Mouse (Mus musculus) thymus, postnatal 25 days (tissue): ENCODE results near the gene Gm11639.

Source experiments
- DNase-seq: peaks from one replicate; pipeline ENCODE4 v3.0.0; 2022

Gene Gm11639

DNA sequence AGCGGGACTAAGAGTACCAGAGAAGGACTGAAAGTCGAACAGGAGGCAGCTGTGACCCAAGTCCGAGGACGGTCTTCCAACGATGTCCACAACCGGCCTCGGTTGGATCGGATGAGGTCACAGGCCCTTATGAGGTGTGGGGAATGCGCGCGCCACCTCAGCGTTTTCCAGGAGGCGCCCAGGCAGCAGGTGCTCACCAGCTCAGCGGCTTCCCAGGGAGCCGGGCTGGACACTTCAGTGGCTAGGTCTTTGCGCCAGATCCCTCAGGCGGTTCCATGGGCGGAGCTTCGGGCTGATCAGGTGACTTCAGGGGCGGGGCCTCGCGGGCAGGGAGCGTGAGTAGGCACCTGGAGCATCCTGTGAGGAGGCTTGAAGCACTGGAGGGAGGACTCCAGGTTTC is at the start of gene Gm11639:
Gene Gm11639 (plus strand): TSS at position 160 of the 400 bp plus-strand sequence.
- no peak for DNase-seq

- no peak for DNase-seq
These were observed 48.5 kb upstream of the Gm11639 start for GRCm38 (mm10) chr11:104637010-104637409.

DNA sequence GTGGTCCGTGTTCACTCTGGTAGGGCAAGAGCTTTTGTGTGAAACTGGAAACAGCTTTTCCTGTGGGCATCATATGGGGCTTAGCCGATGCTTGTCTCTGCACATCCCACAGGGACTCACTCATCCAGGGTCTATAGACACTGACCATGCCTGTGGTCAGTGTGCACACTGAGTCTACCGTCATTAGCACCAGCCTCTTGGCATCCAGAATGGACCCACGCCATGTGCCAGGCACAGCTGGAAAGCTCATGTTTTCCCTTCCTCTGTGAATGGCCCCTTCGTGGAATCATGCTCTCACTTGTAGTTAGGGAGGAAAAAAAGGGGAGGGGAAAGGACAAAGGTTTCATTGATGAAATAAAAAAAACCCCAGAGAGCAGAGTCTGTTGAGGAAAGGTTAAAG is 47.5 kb upstream of the Gm11639 start:
- DNase-seq: no peak

- DNase-seq: no peak
These were observed 46.6 kb upstream of the Gm11639 start for GRCm38 (mm10) chr11:104638906-104639305.

DNA sequence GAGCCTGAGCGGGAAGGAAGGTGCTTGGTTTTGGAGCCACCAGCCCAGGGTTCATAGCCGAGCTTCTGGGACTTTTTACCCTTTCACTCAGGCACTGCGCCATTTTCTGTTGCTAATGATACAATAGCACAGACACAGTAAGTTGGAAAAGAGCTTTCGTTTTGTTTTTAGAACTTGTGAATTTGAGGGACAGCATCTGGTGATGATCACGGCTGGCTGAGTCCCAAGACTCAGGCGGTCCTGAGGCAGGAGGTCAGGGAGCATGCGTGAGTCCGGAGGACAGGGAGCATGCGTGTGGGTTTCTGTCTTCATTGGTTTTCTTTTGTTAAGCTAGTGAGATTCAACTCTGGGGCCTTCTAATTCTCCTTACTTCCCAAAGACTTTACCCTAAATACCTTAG is 45.9 kb upstream of the Gm11639 start:
- no peak for DNase-seq

DNA sequence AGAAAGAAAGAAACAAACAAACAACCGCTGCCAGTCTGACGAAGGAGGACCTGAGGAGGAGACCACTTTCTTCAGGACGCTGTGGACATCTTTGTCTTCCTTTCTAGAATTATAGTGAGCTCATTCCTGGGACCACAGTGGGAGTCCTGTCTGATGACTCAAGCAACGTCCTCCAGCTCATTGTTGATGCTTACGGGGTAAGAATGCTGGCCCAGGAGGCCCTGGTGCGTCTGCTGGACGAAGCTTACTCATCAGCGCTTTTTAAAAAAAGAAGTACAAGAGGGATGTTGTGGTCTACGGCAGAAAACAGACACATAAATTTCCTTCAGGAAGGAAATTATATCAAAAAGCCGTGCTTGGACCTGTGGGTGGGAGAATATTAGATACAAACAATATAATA is 44.6 kb upstream of the Gm11639 start:
- DNase-seq: no peak

GRCm38 (mm10) chr11:104643236-104643635 is 42.3 kb upstream of the Gm11639 start:
- DNase-seq: no peak

DNA sequence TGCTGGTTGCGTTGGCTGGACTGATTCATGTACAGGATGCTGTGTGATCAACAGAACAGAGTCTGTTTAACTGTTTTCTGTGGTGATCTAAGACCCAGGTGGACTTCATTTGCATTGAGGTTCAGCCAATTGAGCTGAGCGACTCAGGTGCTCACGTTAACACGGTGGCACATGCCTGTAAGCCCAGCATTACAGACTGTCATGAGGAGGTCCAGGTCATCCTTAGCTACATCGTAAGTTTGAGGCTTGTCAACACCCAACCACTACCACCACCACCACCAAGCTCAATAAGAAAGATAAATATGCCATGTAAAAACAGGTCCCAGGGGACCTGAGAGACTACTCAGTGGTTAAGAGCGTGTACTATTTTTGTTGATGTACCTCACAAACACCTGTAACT is 40.1 kb upstream of the Gm11639 start:
- no peak for DNase-seq

DNA sequence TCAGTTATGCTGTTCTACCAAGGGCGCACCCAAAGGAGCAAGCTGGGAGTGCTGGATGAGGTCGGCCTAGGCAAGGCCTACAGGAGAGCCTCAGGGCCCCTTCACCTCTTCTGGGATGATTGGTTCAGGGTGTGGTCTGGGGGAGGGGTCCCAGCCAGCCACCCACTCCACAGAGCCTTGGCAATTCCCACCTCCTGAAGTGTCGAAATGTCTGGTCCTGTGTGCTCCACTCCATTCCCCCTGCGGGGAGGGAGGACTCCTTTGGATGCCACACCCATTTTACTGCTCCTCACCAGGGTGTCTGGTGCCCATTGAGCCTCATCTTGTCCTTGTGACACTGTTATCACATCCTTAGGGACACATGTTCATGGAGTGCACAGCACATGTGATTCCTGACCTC is 39.3 kb upstream of the Gm11639 start:
- DNase-seq: no peak

DNA sequence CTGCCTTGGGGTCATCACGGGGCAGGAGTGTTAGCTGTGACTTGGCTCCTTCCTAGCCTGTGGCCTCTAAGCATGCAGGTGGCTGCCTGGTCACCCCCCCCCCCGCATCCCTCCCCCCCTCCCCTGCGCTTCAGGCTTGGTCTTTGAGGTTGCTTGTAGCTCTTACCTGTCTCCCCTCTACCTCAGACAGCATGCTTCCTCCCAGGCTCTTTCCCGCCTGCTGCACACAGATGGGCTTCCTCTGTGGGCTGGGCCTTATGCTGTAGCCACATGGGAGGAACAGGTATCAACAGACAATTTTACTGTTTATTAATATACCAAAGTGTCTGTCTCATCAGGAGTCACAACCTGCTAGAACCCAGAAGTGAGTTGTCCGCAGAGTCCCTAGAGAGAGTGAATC is 38.9 kb upstream of the Gm11639 start:
- no peak for DNase-seq

DNA sequence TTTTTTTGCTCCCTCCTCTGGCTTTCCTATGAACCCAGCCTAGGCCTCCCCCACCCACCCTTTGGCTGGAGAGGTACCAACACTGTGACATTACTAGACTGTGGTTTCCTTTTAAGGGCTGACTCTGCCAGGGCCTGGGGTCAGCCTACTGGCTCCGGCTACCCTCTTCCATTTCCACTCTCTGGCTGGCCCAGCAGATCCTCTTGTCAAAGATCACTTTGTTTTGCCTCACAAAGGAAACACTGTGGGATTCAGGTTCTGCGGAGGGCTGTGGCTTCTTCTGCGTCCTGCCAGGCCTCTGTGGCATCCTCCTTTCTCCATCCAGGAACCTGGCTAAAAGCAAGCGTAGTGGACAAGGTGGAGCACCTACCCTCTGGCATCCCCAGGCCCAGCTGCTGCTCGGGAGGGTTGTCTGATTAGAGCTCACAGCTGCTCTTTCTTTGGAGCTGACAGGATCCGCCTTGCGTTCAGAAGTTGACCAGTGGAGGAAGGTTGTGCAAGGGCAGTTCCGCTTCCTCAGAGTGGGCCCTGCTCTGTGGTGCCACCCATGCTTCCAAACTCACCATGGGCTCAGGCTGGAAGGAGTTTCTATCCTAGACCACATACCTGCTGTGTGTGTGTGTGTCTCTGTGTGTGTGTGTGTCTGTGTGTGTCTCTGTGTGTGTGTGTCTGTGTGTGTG is 38.2 kb upstream of the Gm11639 start:
- no peak for DNase-seq

GRCm38 (mm10) chr11:104648571-104648970 is 36.9 kb upstream of the Gm11639 start:
- peak; percentile 70 for DNase-seq

GRCm38 (mm10) chr11:104660599-104660998 is 24.9 kb upstream of the Gm11639 start:
- DNase-seq: no peak

- peak; percentile 52 for DNase-seq
These were observed 24.4 kb upstream of the Gm11639 start for GRCm38 (mm10) chr11:104661106-104661505.

DNA sequence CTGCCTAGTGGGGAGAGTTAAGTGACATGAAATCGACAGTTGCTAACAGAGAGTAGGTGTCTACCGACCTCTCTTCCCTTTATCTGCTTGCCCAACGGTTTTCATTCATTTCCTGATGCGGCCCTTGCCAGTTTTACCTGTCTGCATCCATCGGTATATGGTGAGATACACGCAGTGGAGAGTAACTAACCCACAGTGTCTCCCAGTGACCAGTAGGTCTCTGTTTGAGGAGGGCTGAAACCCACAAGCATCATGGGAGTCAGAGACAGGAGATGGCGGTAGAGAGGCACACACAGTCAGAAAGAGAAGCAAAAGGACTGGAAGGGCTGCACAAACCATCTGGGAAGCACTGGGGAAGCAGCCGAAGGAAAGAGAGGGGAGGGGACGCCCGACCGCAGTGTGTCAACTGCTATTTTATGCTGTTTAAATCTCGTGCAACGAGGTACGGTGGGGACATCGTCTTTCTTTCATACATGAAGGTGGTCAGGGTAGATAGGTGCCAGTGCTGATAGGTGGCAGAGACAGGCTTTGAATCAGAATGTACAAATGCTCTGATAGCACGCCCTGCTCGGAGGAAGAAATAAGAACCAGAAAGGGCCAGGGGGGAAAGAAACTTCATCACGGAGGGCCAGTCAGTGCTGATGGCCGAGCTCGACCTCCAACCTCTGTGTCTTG is 23.8 kb upstream of the Gm11639 start:
- peak; percentile 73 for DNase-seq

DNA sequence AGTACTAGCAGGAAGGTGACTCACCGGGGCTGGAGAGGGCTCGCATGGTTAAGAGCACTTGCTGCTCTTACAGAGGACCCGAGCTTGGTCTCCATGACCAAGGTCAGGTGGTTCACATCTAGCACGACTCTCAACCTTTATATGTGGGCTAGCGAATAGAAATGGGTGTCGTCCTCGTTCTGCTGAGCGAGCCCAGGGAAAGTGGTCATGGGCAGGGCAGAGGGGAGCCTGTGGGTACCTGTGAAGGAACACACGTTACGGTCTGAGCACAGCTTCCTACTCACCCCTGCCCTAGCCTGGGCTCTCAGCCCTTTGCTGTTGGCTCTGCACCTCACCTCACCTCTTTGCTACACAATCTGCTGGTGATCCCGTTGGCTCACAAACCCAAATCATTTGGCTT is 22.9 kb upstream of the Gm11639 start:
- DNase-seq: no peak

GRCm38 (mm10) chr11:104663241-104663877 is 22.1 kb upstream of the Gm11639 start:
- no peak for DNase-seq

GRCm38 (mm10) chr11:104663878-104664261 is 21.6 kb upstream of the Gm11639 start:
- no peak for DNase-seq

DNA sequence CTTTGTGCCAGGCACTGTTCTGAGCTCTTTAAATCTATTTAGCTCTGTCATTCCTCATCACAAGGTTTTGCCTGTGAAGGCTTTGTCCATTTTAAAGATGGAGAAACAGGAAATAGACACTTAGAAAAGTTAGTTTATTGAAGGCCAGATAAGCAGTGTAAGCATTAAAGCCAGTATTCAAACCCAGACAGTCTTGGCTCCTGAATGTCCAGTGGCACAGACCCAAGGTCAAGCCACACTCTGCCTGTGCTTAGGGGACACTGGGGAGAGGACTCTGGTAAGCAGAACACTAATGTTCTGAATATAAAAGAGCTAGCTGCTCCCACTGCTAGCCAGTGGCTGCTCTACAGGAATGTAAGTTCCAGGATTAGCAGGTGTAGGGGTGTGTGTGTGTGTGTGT is 21.1 kb upstream of the Gm11639 start:
- no peak for DNase-seq

DNA sequence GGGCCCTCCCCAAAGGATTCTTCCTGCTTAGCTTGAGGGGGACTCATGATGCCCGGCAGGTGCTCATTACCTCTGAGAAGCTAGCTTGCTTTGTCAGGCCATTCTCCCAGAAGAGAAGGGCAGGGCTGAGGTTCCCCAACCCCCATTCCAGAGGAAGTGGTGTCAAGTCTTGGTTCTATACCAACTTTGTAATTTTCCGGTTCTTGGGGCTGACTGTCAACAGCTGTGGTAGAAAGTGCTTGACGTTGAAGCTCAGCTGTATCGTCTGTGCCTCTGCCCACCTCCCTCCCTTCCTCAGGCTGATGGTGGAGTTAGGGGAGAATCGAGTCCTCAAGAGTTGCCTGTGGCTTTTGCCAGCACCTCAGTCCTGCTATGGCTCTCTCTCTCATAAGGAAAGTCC is 18.1 kb upstream of the Gm11639 start:
- DNase-seq: peak; percentile 62

- no peak for DNase-seq
These were observed 12.1 kb upstream of the Gm11639 start for GRCm38 (mm10) chr11:104673412-104673811.

GRCm38 (mm10) chr11:104674768-104675167 is 10.7 kb upstream of the Gm11639 start:
- no peak for DNase-seq

GRCm38 (mm10) chr11:104693235-104693634 is 7.7 kb downstream of the Gm11639 start:
- DNase-seq: no peak

- no peak for DNase-seq
These were observed 18.6 kb downstream of the Gm11639 start for GRCm38 (mm10) chr11:104704097-104704496.
